Mouse (Mus musculus): ENCODE measurements around the gene Tmem41a.
"Not testable (repeated sequence)": the region's sequence is repeated elsewhere in the genome, so short reads cannot be mapped to it uniquely, and the experiment has no call there.

Gene Tmem41a

DNA sequence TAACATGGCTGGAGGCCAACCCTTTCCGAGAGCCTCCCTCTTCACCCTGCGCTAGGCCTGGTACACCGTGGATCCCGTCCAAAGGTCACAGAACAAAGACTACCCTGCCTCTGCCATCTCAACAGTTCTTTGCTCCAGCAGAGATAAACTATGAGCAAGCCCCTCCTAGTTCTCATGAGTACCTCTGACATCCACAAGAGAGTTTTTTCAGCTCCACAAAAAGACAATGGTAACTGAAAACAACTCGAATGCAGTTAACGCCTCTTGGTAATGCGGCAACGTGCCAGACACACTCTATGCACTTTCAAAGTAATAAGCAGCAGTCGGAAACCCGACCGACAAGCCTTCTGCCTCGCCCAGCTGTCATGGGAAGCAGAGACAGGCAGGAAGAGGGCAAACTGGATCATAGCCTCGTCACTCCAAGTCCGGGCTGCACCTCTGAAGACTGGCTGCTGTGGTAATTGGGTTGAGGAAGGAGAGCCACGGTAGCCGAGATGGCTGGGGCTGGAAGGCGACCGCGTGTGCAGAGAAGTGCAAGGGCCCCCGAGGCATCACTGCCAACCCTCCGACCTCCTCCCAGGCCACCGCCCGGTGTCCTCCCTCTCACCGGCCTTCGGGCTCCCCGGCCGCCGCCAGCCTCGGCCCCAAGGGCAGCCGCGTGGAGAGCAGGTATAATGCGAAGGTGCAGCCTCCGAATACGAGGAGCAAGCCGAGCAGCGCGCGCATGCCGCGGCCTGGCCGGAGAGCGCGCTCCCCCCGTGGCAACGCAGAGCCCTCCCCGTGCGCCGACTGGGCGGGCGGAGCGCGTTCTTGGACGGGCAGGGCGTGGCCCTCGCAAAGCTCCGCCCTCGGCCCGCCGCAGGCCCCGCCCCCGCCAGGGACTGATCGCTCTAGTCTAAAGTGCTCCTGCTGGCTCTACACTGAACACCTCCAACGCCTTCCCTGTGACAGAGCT, at the start of gene Tmem41a:
TSS of gene Tmem41a (minus strand) at position 792 of the 955 bp plus-strand sequence.
- DNase-seq = peak; percentile 94

GRCm38 (mm10) chr16:21996402-21996801, 49.0 kb upstream of the Tmem41a start:
- no peak for DNase-seq

GRCm38 (mm10) chr16:21995304-21995703, 48.0 kb upstream of the Tmem41a start, which contains the start of gene Liph:
Gene Liph (minus strand): TSS chr16:21995663.
- no peak for DNase-seq

GRCm38 (mm10) chr16:21991774-21992173, 44.4 kb upstream of the Tmem41a start:
- DNase-seq = no peak

DNA sequence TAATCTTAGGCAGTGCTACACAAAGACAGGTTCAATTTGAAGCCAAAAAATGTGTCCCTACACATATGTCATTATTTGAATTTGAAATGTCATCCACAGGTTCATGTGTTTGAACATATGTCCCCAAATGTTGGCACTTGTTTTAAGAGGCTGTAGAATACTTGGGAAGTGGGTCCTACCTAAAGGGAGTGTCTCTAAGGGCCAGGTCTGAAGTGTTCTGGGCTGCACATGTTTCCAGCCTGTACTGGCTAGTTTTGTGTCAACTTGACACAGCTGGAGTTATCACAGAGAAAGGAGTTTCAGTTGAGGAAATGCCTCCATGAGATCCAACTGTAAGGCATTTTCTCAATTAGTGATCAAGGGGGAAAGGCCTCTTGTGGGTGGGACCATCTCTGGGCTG, 43.5 kb upstream of the Tmem41a start:
- DNase-seq = not testable (repeated sequence)

DNA sequence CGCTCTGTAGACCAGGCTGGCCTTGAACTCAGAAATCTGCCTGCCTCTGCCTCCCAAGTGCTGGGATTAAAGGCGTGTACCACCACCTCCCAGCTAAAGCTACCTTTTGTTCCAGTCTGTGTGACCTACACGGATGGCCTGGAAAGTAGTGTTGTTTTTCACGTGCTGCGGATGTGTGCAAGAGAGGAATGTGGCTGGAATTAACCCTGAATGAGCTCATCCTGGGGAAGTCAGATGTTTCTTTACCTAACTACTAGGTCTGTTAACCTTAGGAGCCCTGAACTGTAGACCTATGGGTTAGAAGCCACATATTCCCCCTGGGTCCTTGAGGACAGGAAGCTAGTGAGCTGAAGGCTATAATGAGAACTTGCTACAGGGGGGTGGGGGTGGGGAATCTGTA, 40.6 kb upstream of the Tmem41a start:
- DNase-seq = no peak

DNA sequence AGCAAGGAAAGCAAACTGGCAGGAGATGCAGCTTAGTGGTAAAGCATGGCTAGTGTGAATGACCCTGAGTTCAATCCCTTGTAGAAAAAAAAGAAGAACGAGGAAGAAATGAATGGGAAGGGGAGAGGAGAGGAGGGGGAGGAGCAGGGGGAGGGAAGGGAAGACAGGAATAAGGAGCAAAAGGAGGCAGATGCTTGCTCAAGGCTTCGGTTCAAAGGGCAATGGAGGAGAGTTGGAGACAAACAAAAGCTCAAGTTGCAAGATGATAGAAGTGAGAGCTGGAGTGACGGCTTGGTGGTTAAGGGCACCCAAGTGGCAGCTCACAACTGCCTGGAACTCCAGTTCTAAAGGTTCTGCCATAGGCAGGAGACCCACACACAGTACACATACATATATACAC, 38.8 kb upstream of the Tmem41a start:
- no peak for DNase-seq

DNA sequence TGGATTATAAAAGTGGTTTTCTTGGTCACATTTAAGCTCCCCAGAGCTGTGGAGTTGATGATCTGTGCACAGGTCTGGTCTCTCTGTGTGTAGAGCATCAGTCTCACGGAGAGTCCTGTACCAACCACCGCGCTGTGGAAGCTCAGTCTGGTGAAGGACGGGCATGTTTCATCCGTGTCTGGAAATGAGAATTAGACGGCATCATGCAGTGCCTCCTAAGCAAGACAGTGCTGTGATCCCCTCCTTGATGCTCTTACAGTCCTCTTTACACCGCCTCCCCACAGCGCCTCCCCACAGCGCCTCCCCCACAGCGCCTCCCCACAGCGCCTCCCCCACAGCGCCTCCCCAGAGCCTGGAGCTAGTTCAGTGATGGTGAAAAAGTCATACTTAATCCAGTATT, 36.7 kb upstream of the Tmem41a start:
- no peak for DNase-seq

GRCm38 (mm10) chr16:21983581-21983980, 36.2 kb upstream of the Tmem41a start:
- DNase-seq = no peak

DNA sequence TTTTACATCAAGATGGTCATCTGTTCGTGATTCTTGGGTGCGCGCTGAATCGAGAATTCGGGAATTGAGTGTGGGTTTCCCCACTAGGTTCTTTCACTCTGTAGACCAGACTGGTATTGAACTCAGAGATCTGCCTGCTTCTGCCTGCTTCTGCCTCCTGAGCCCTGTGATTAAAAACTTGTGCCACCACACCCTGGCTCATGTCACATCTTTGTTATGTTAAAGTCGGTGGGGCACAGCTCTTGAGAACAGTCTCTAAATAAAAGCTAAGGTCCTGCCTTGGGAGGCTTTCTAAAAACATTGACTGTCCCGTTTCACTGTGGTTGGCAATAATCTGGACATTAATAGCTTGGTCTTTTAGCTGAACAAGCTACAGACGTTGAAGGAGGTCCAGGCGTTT, 35.8 kb upstream of the Tmem41a start:
- no peak for DNase-seq

DNA sequence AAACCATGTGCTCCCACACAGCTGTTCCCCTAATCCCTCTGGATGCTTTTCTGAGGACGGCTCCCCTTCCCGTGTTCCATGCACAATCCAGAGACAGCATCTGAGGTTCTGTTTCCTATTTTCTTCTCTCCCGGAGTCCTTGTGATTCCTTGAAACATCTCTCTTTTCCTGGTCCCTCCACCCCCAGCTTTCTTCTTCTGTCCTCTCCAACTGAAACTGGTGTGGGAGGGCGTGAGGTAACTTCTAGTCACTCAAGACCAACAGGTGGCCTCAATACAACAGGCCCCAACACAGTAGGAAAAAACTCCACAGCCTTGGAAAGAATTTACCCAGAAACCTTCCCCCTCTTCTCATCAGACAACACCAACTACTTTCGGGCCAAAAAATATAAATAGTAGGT, 30.0 kb upstream of the Tmem41a start:
- DNase-seq = no peak

- no peak for DNase-seq
These were observed 28.9 kb upstream of the Tmem41a start for GRCm38 (mm10) chr16:21976203-21976602.

GRCm38 (mm10) chr16:21971446-21971845, 24.1 kb upstream of the Tmem41a start:
- no peak for DNase-seq

GRCm38 (mm10) chr16:21970536-21970935, 23.2 kb upstream of the Tmem41a start:
- DNase-seq = no peak

- DNase-seq = no peak
These were observed 22.5 kb upstream of the Tmem41a start for GRCm38 (mm10) chr16:21969874-21970273.

DNA sequence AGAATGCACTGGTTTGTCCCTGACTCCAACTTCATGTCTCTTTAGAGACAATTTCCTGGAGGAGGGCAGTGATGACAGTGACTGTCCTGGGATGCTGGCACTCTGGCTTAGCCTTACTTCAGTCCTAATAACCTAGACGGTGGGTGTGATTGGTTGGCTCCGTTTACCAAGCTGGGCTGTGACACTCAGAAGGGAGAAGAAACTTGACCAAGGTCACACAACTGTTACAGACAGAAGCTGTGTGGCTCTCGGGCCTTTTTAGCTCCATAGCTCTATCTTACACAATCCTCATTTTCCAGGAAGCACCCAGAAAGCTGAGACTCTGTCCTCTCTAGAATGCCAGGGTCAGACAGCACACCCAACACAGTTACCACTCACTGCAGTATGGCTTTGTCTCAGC, 18.2 kb upstream of the Tmem41a start:
- no peak for DNase-seq

DNA sequence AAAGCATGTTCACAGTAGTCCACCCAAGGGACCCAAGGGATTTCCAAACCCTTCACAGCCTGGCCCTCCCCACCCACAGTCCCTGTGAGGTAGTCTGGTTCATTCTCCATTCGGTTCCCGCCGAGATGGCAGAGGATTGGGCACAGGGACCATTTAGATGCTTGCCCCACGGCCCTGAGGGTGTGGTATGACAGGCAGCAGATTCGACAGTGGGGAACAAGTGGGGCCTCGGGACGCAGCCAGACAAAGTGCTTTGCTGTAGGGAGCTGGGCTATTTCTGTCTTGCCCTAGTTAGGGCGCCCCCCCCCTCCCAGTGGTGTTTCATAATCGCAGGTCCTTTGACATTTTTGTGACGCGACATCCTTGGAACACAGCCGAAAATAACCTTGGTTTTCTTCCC, 8.2 kb upstream of the Tmem41a start:
- DNase-seq = no peak

DNA sequence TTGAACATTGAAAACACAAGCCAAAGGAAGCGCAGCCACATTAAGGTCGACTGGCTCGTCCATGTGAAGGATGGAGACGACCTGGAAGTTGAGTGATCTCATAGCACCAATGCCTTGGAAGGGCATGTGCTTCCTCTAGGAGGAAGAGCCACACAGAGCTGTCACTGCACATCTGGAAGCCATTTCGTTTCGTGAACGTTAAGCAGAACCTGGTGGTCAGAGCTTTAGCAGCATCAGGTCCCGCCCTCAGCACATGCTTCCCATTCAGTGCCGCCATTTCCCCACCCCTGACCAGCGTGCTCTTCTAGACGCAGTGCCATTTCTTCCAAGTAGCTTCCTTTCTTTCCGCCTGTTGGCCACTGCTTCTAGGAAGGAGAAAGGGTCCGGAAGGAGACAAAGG, 18.9 kb downstream of the Tmem41a start:
- DNase-seq = no peak

- DNase-seq = peak; percentile 56
These were observed 30.7 kb downstream of the Tmem41a start for GRCm38 (mm10) chr16:21916681-21917080.

GRCm38 (mm10) chr16:21913347-21913746, 34.0 kb downstream of the Tmem41a start:
- no peak for DNase-seq

DNA sequence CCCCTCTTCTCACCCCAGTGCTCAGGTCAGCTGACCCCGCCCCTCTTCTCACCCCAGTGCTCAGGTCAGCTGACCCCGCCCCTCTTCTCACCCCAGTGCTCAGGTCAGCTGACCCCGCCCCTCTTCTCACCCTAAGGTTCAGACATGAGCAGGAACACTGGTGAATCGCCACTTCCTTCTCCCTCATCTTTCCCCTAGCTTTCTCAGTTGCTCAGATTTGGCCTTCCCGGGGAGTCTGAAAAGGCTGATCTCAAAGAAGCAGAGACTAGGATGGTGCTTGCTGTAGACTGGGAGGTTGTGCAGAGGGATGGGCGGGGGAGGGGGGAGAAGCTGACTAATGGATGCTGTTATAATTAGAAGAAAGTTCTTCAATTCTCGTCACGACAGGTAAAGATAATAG, 38.4 kb downstream of the Tmem41a start:
- not testable (repeated sequence) for DNase-seq

DNA sequence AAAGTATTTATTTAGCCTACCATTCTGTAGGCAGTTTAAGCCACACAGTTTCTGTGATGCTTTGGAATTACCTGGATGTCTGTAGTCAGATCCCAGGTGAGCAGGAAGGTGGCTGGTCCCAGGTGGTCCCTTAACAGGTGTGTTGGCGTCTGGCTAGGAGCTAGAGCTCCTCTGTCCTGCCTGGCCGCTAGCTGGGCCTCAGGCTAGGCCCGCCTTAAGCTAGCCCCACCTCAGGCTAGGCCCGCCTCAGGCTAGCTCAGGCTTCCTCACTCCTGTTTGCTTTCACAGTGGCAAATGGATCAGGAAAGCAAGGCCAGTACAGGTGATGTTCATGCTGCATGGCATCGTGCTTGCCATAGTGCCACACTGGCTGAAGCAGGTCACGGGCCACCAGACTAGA, 40.5 kb downstream of the Tmem41a start:
- DNase-seq = no peak

- no peak for DNase-seq
These were observed 41.4 kb downstream of the Tmem41a start for GRCm38 (mm10) chr16:21905996-21906395.

DNA sequence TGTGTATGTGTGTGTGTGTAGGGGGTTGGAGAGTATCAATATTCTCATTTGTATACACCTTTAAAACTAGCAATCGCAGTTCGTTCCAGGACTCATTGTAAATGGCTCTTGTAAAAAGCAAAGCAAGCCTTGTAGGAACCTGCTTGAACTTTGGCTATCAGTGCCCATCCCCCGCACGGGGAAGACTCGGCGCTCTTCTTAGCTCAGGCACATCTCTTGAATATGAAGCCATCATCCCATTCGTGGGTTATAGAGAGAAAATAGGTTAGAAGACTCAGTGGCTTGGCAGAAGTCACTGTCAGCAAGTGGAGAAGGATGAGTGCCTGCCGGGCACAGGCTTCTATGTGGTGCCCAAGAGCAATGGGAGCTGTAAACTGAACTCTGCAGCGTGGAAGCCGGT, 42.7 kb downstream of the Tmem41a start:
- DNase-seq = no peak

DNA sequence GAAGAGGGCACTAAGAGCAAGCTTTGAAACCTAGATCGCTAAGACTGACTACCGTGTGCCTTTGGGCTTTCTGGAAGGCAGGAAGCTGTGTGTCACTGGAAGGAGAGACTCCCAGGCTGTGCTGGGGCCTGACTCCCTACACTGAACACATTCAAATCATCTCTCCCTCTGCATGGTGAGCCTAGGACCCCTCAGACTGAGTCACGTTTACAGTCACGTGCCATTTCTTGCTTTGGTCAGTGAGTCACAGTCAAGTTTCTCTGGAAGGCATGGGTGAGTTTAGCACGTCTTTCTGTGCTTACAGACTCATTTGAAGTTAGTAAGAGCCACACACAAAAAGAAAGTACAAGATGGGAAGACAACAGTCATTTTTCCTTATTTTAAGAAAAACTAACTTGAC, 46.1 kb downstream of the Tmem41a start:
- no peak for DNase-seq
